Mouse (Mus musculus) spleen, adult 2 months (tissue): ENCODE results near the gene Fcer2a. TPM values are rescaled to one million over a fixed set of nuclear protein-coding genes. Genes with fewer than 3 reads are reported as not detected.
A peak's percentile ranks its signal among the peaks of the same experiment; 100 is the strongest.

Source experiments
- DNase-seq, 2 experiments: peaks; one replicate each; pipeline versions ENCODE4 v3.0.0 to v3.0.0-alpha.2; 2012 to 2021; ENCODE audit warnings: low spot score in 2 of 2, low read depth in 1 of 2
- H3K27ac ChIP-seq: fragments of 200-500 bp; 2 replicates; pipeline ENCODE4 v1.5.1; 2012; ENCODE audit warnings: low read length, inconsistent platforms; ENCODE audit not compliant: insufficient read depth
- H3K27me3 ChIP-seq: fragments of 200-500 bp; 2 replicates; pipeline ENCODE4 v1.6.1; 2012; ENCODE audit warnings: mild to moderate bottlenecking, moderate library complexity, low read length, inconsistent platforms; ENCODE audit not compliant: control insufficient read depth, insufficient read depth
- H3K36me3 ChIP-seq: fragments of 200-500 bp; 2 replicates; pipeline ENCODE4 v1.6.1; 2012; ENCODE audit warnings: mild to moderate bottlenecking, low read length, inconsistent platforms; ENCODE audit not compliant: control insufficient read depth, insufficient read depth
- H3K4me1 ChIP-seq: fragments of 200-500 bp; 2 replicates; pipeline ENCODE4 v1.6.1; 2011; ENCODE audit warnings: inconsistent platforms; ENCODE audit not compliant: control insufficient read depth, insufficient read depth, insufficient read length
- H3K4me3 ChIP-seq: fragments of 200-500 bp; 2 replicates; pipeline ENCODE4 v1.5.1; 2011; ENCODE audit warnings: mild to moderate bottlenecking, inconsistent platforms; ENCODE audit not compliant: insufficient read depth, insufficient read length; ENCODE audit errors: extremely low read depth
- CTCF ChIP-seq: fragments of 200-500 bp; IDR thresholded peaks from 2 replicates; pipeline ENCODE4 v1.5.1; 2011; ENCODE audit warnings: mild to moderate bottlenecking, inconsistent platforms; ENCODE audit not compliant: insufficient read depth, insufficient read length, insufficient replicate concordance; ENCODE audit errors: extremely low read depth
- POLR2A ChIP-seq: fragments of 200-500 bp; IDR thresholded peaks from 2 replicates; pipeline ENCODE4 v1.6.1; 2011; ENCODE audit warnings: low read depth, low read length, inconsistent platforms
- WGBS: fragments of 180-500 bp; shearing (Covaris S2); methylation state at CpG from one replicate; pipeline ENCODE4 v1.1.7; 2018; 5-methylcytosine and 5-hydroxymethylcytosine counted together
- polyA plus RNA-seq: library from polyadenylated mRNA; depleted of rRNA; stranded (reverse); fragments of >200 nt; gene quantifications from 2 replicates; pipeline ENCODE4 v1.2.3, GENCODE M21; 2012

The Fcer2a gene
- polyA plus RNA-seq, 1 experiment = 50.9 TPM

DNA sequence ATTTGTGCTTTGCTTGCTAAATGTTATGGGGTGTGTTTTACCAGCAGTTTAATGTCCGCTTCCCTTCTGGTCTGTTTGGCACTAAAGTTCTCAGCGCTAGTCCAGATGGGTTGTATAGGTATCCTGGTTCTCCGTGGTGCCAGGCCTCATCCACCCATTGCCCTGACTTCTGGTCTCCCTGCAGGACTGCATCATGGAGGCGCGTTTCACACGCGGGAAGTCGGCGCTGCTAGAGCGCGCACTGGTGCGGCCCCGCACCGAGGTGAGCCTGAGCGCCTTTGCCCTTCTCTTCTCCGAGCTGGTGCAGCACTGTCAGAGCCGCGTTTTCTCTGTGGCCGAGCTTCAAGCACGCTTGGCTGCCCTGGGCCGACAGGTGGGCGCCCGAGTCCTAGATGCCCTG lies 15.1 kb downstream of the Fcer2a start:
- Histone ChIP-seq H3K27ac (no peak overlapping the region), H3K27me3 (no peaks in the 10 kb centered on the region), H3K36me3 (peaks cover 33% of the 10 kb centered on the region), H3K4me3 (no peak overlapping the region), H3K4me1 (peaks cover 2% of the 10 kb centered on the region; the same call in 1 of the 2 replicates)
- DNase-seq = no peak
- 97% methylated on average over 23 of the region's 23 CpGs for WGBS
- no peak for TF ChIP-seq CTCF
- no peak for TF ChIP-seq POLR2A

- no peaks in the 10 kb centered on the region for H3K27me3 ChIP-seq
- peaks cover 2% of the 10 kb centered on the region; the same call in 1 of the 2 replicates for H3K4me1 ChIP-seq
- H3K36me3 ChIP-seq = peaks cover 18% of the 10 kb centered on the region
- no peak for DNase-seq
- H3K4me3 ChIP-seq = peak overlapping the region; percentile 82
- under 1% methylated on average over 15 of the region's 15 CpGs for WGBS
- TF ChIP-seq CTCF (no peak), POLR2A (no peak)
- H3K27ac ChIP-seq = peak overlapping the region; percentile 96
These were observed 16.9 kb downstream of the Fcer2a start for GRCm38 (mm10) chr8:3676993-3677579.

DNA sequence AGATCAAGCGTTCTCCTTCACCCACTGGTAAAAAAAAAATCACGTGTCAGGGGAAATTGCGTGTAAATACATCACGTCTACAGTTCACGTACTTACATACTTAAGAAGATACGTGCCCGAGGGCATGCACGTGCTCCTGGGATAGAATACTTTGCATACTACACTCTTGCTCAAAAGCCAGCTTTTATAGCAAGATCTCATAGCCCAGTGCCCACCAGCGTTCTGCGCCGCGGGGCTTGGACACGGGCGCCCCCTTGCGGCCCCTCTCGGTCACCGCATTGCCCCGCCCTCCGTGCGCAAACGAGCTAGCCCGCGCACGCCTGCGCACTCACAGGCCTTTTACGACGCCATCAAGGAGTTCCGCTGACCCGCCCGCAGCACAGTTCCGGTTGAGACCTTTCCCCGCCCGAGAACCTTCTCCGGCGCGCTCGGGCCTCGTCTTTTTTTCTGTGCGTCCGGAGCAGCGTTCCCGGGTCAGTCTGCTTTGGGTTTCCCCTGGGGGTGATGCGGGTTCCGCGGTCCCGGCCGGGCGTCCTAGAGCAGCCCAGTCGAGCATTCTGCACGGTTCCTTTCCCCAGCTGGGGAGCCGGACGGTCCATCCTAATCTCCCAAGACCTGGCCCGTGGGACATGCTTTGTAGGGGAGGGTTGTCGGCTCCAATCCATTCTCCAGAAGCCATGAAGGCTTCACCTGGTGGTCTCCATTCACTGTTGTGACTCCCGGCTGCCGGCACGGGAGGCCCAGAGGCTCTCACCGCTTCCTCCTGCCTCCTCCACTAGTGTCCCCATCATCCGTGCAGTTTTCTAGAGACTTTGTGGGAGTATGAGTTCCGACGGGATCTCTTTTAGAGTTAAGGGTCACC lies 17.6 kb downstream of the Fcer2a start, which contains the start of gene Trappc5:
TSS of gene Trappc5 (plus strand) at position 169 of the 862 bp plus-strand sequence.
- Histone ChIP-seq H3K36me3 (peaks cover 18% of the 10 kb centered on the region), H3K4me3 (peak within 1 kb of the TSS; percentile 82), H3K4me1 (peaks cover 2% of the 10 kb centered on the region; the same call in 1 of the 2 replicates), H3K27me3 (no peaks in the 10 kb centered on the region), H3K27ac (peak within 1 kb of the TSS; percentile 96)
- under 1% methylated on average over 61 of the region's 61 CpGs for WGBS
- TF ChIP-seq POLR2A = peak; percentile 74
- TF ChIP-seq CTCF = peak; percentile 94
- DNase-seq = peak; percentile 86 to 92

DNA sequence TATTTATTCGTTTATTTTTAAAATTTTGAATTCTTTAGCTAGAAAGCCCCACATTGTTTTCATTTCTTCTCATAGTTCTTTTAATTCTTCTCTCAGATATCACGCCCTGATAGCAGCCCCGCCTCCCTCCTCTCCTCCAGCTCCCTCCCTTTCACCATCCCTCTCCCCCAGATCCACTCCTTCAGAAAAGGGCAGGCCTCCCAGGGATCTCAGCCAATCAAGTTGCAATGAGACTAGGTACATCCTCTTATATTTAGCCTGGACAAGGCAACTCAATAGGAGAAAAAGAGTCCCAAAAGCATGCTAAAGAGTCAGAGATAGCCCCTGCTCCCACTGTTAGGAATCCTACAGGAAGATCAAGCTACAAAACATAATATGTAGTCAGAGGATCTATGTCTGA lies 19.3 kb downstream of the Fcer2a start:
- WGBS = 82% methylated on average over 3 of the region's 3 CpGs
- H3K36me3 ChIP-seq = peaks cover 10% of the 10 kb centered on the region
- no peak for DNase-seq
- H3K27ac ChIP-seq = no peak overlapping the region
- H3K4me1 ChIP-seq = peaks cover 2% of the 10 kb centered on the region; the same call in 1 of the 2 replicates
- TF ChIP-seq CTCF (no peak), POLR2A (no peak)
- no peaks in the 10 kb centered on the region for H3K27me3 ChIP-seq
- H3K4me3 ChIP-seq = no peak overlapping the region

DNA sequence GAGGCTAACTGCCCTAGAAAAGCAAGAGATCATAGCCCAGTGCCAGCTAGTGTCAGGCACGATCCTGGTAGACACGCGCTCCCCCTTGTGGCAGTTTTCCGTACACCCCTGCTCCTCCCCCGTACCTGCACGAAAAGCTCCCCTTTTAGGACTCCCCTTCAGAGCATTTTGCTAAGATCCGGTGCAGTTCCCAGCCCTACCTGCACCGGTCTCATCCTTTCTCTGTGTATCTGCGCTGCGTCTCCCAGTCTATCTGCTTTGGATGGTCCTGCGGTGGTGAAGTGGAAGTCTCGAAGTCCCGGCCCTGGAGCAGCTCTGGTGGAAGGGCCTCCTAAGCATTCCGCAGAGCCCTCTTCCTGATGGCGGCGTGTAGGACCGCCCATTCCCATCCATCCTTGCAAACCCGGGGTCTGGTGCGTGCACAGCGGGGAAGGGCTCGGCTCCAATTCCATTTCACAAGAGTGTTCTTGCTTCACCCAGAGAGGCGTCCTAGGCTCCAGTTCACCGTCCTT lies 21.9 kb downstream of the Fcer2a start, which contains the start of gene Fcor:
TSS of gene Fcor (minus strand) at position 383 of the 512 bp plus-strand sequence.
- Histone ChIP-seq H3K4me3 (peak within 1 kb of the TSS; percentile 63), H3K4me1 (no peaks in the 10 kb centered on the region), H3K36me3 (no peaks in the 10 kb centered on the region), H3K27me3 (no peaks in the 10 kb centered on the region), H3K27ac (no peak within 1 kb of the TSS)
- peak; percentile 67 to 86 for DNase-seq
- TF ChIP-seq CTCF (peak; percentile 94), POLR2A (no peak)
- 1% methylated on average over 23 of the region's 23 CpGs for WGBS

DNA sequence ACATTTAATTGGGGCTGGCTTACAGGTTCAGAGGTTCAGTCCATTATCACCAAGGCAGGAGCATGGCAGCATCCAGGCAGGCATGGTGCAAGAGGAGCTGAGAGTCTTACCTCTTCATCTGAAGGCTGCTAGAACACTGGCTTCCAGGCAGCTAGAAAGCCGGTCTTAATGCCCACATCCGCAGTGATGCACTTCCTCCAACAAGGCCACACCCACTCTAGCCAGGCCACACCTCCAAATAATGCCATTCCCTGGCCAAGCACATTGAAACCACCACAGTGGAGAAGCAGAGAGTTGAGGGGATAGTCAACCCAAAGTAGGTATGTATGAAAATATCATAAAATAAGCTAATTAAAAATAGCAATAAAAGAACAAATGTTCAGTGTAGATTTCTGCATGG lies 23.6 kb downstream of the Fcer2a start:
- Histone ChIP-seq H3K27ac (peak overlapping the region; percentile 27; the same call in 1 of the 2 replicates), H3K4me3 (no peak overlapping the region), H3K27me3 (no peaks in the 10 kb centered on the region), H3K36me3 (no peaks in the 10 kb centered on the region), H3K4me1 (peaks cover 6% of the 10 kb centered on the region; the same call in 1 of the 2 replicates)
- TF ChIP-seq POLR2A (no peak), CTCF (no peak)
- WGBS = 22% methylated on average over 2 of the region's 2 CpGs
- DNase-seq = peak in 1 of 2 experiments; percentile 49
